Mouse (Mus musculus): Measurements from ENCODE around the gene Hnrnpk. TPM values are rescaled to one million over a fixed set of nuclear protein-coding genes. Genes with fewer than 3 reads are reported as not detected.
A peak's percentile ranks its signal among the peaks of the same experiment; 100 is the strongest.
"Not testable (repeated sequence)": the region's sequence is repeated elsewhere in the genome, so short reads cannot be mapped to it uniquely, and the experiment has no call there.

Gene Hnrnpk
- total RNA-seq, 2 experiments from 2014 or later: 660 to 681 TPM

- Histone ChIP-seq H3K4me3 (no peak overlapping the region), H3K27ac (no peak overlapping the region)
- no peak for DNase-seq (ENCODE audit: low spot score in 2 of 2)
- TF ChIP-seq CTCF (conservative IDR thresholded peaks at IDR 0.05): no peak
Measured at GRCm38 (mm10) chr13:58411073-58411472, 7.9 kb upstream of the Hnrnpk start.

DNA sequence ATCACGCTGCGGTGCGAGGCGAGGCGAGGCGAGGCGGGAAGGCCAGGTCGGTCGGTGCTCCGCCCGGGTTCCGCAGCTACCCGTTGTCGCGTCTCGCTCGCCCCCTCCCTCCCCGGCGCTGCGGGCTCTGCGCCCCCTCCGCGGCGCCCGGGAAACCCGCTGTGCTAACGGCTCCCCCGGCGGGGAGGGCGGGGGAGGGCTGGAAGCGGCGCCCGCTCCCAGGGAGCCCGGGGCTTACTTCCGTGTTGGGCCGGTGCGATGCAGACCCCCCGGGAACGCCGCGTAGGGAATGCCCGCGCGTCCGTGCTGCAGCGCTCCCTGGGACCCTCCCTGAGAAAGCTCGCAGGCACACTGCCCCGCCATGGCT is 416 bp downstream of the Hnrnpk start:
- TF ChIP-seq CTCF (conservative IDR thresholded peaks at IDR 0.05): no peak
- no peak for DNase-seq (ENCODE audit: low spot score in 2 of 2)
- peak overlapping the region; percentile 99 for H3K27ac ChIP-seq
- H3K4me3 ChIP-seq: peak overlapping the region; percentile 93

- DNase-seq (ENCODE audit: low spot score in 2 of 2): peak; percentile 97 to 99
- peak within 1 kb of the TSS; percentile 93 for H3K4me3 ChIP-seq
- H3K27ac ChIP-seq: peak within 1 kb of the TSS; percentile 99
- no peak for TF ChIP-seq CTCF (conservative IDR thresholded peaks at IDR 0.05)
Measured at GRCm38 (mm10) chr13:58402003-58402743, 970 bp downstream of the Hnrnpk start, which contains the start of gene Rmi1. Gene Rmi1, plus strand, starts transcription at chr13:58402248.

DNA sequence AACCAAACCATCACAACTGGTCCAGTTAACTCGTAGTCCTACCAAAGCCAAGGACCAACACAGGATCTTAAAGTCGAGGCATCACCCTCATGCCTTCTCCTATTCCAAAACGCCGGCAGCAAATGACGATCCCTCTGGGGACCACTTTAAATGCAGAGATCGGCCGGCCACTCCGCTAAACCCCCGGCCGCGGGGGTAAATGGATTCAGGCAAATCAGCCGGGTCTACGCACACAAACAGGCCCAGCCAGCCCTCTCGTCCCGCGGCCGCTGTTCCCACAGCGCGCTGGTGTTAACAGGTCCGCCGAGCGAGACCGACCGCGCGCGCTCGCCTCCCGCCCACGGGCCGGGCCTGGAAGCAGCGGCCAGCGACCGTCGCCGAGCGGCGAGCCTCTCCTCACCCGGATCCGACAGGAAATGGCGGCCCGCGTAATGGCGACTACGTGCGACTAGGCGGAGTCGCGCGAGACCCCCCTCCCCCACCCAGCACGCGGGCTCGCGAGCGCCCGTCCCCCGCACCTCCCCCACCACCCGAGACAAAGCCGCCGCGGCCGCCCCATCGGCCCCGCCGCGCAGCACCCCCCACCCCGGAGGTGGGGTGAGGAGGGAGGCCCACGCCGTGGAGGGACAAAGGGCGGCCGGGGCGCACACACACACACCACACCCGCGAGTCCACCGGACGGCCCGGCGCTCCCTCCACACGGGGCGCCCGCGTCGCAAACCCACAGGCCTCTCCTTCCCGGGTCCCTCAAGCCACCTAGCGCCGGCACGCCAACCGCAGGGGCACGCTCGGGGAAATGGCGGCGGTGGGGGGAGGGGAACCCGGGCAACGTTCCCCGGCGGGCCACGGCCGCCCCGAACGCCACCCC is 1.8 kb downstream of the Hnrnpk start:
- peak overlapping the region; percentile 99 for H3K27ac ChIP-seq
- peak overlapping the region; percentile 93 for H3K4me3 ChIP-seq
- DNase-seq (ENCODE audit: low spot score in 2 of 2): peak; percentile 63 to 73
- peak; percentile 38 for TF ChIP-seq CTCF (conservative IDR thresholded peaks at IDR 0.05)

DNA sequence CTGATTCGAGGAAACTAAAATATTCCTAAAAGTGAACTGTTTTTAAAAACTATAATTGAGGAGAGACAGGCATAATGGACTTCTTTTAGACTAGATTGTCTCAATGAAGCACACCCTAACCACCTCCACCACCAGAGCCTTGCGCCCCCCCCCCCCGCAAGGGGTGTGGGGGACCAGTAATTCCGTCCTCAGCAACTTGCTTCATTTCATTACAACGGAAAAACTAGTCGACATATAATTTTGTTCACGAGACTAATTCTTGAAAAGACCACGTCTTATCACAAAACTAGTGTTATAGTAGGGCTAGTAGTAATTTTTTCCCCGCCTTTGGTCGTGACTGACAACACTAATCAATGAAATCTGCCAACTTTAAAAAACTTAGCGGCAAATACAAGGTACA is 2.6 kb downstream of the Hnrnpk start:
- Histone ChIP-seq H3K27ac (peak overlapping the region; percentile 99; the same call in 1 of the 2 replicates), H3K4me3 (peak overlapping the region; percentile 93)
- no peak for TF ChIP-seq CTCF (conservative IDR thresholded peaks at IDR 0.05)
- no peak for DNase-seq (ENCODE audit: low spot score in 2 of 2)

DNA sequence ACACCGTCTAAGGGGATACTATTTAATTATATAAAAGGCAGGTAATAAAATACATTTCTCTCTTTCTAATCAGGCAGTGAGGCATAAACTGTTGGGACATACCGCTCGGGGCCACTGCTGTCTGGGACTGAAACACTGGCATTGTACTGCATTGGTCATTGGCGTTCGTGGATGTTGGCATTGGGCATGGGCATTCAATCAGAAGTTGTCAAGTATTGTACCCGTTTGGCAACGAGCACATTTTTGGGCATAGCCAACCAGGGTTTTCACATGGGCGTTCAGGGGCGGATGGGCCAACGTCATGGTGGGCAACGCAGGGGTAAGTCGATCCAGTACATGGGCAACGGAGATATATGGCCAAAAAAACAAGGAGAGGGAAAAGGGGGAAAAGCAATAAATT is 5.5 kb downstream of the Hnrnpk start:
- no peak overlapping the region for H3K4me3 ChIP-seq
- no peak for TF ChIP-seq CTCF (conservative IDR thresholded peaks at IDR 0.05)
- no peak overlapping the region for H3K27ac ChIP-seq
- no peak for DNase-seq (ENCODE audit: low spot score in 2 of 2)

DNA sequence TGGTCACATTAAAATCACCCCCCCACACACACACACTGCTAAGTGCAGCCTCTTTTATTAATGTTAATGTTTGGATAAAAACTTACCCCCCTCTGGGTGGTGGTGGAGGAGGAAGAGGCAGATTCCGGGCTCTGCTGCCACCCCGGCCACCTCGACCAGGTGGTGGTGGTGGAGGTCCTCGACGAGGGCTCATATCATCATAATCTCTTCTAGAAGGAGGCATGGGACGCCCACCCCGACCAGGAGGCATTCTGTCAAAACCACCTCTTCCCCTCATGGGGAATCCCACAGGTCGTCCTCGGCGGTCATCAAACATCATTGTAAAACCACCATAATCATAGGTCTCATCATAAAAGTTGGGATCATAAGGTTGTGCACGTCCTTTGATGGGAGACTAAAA is 8.8 kb downstream of the Hnrnpk start:
- H3K27ac ChIP-seq; H3K4me3 ChIP-seq; DNase-seq (ENCODE audit: low spot score in 2 of 2): not testable (repeated sequence)

DNA sequence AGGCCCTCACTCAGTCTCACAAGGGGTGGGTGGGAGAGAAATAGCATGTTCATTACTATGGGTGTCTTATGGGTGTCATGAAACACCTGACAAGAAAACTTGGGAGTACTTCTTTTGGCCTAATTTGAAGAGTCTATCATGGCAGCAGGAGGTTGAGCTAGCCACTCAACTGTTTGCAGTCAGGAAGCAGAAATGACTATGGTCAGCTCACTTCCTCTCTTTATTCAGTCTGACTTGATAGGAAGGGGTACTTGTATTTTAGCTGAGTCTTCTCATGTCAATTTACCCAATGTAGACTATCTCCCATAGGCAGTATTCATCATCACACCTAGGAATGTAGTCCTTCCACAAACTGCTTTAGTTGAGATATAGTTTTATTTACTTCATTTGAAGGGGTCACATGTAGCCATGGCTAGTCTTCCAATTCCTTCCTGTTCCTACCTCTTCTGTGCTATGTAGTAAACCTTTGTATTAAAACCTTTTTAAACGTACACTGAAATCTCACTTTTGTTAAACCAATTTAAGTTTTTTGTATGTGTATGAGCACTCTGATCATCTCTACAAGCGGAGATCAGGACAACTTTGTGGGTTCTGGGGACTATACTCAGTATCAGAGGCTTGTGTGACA is 13.7 kb downstream of the Hnrnpk start:
- DNase-seq (ENCODE audit: low spot score in 2 of 2): no peak
- TF ChIP-seq CTCF (conservative IDR thresholded peaks at IDR 0.05): no peak
- no peak overlapping the region for H3K27ac ChIP-seq
- H3K4me3 ChIP-seq: no peak overlapping the region

- H3K27ac ChIP-seq: no peak overlapping the region
- TF ChIP-seq CTCF (conservative IDR thresholded peaks at IDR 0.05): no peak
- no peak overlapping the region for H3K4me3 ChIP-seq
- no peak for DNase-seq (ENCODE audit: low spot score in 2 of 2)
Measured at GRCm38 (mm10) chr13:58388379-58388778, 14.8 kb downstream of the Hnrnpk start.

DNA sequence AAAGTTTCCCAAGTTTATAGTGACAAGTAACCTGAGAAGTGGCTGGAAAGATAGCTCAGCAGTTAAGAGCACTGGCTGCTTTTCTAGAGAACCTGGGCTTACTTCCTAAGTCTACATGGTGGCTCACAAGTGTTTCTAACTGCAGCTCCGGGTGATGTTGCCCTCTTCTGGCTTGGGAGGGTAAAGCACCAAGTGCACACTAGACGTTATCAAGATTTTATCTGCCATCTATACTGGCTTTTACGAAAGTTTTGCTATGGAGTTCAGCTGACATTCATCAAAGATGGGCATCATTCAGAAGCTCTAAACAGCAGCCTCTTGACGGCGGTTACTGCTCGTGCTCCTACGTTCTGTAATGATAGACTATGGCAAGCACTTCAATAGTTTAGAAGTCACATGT is 15.2 kb downstream of the Hnrnpk start:
- H3K27ac ChIP-seq: no peak overlapping the region
- no peak overlapping the region for H3K4me3 ChIP-seq
- peak; percentile 91 for TF ChIP-seq CTCF (conservative IDR thresholded peaks at IDR 0.05)
- peak; percentile 62 to 68 for DNase-seq (ENCODE audit: low spot score in 2 of 2)

DNA sequence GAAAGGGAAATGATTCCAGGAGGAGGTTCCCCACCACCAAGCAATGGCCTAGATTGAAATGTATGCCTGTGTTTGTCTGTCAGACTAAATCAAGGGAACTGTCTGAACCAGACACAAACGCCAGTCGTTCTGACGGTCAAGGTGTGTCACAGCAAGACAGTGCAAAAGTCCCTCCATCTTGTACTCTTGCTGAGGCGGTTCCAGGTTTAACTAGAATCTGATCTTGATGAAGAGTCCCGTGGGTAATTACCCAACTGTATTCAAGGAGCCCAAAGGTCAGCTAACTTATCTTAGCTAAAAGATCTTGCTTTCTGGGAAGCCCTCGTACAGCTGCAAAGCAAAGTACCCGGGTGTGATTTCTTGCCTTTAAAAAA is 17.6 kb downstream of the Hnrnpk start:
- peak overlapping the region; percentile 54; the same call in 1 of the 2 replicates for H3K27ac ChIP-seq
- no peak for DNase-seq (ENCODE audit: low spot score in 2 of 2)
- H3K4me3 ChIP-seq: peak overlapping the region; percentile 67
- TF ChIP-seq CTCF (conservative IDR thresholded peaks at IDR 0.05): no peak

GRCm38 (mm10) chr13:58384779-58385546 is 18.2 kb downstream of the Hnrnpk start, which contains the start of gene 2210016F16Rik:
Gene 2210016F16Rik, minus strand, starts transcription at chr13:58385225.
- DNase-seq (ENCODE audit: low spot score in 2 of 2): peak in 1 of 2 experiments; percentile 34
- Histone ChIP-seq H3K27ac (peak within 1 kb of the TSS; percentile 54), H3K4me3 (peak within 1 kb of the TSS; percentile 67)
- peak; percentile 42 for TF ChIP-seq CTCF (conservative IDR thresholded peaks at IDR 0.05)
